Mouse (Mus musculus): ENCODE measurements around the gene Slc35e2. TPM values are rescaled to one million over a fixed set of nuclear protein-coding genes. Genes with fewer than 3 reads are reported as not detected.

Gene Slc35e2
- polyA plus RNA-seq, 1 experiment from 2014 or later, result 3.1 TPM

DNA sequence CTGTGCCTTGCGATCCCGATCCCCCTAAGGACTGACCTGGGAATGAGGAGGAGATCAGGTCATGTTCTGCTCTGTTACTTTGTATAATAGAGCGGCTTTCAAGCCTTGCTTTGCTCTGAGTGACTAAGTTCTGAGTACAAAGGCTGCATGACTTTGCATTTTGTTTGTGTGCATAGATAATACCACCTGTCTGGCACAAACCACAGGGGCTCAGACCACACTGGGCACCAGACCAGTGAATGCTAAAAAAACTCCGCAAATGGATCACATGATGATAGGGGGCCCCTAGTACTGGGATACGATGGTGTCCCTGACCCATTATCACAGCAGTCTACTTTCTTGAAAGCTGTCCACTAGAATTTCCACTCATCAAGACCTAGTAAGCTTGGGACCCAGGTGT, 4.6 kb upstream of the Slc35e2 start:
- H3K27me3 ChIP-seq (replicated peaks; ENCODE audit: insufficient read depth, low read length), result no peaks in the 10 kb centered on the region
- ATAC-seq (no peak), DNase-seq (ENCODE audit: low spot score) (no peak)
- no peak overlapping the region for H3K27ac ChIP-seq (ENCODE audit: low read length)
- H3K9ac ChIP-seq (replicated peaks; ENCODE audit: low read depth), result no peak overlapping the region
- 74% methylated on average over 5 of the region's 5 CpGs for WGBS
- no peaks in the 10 kb centered on the region for H3K4me1 ChIP-seq (ENCODE audit: insufficient read depth, low read depth, low read length)
- no peaks in the 10 kb centered on the region for H3K36me3 ChIP-seq (ENCODE audit: insufficient read depth, low read length)
- H3K4me3 ChIP-seq (ENCODE audit: low read depth, low read length), result no peak overlapping the region
- H3K4me2 ChIP-seq (replicated peaks; ENCODE audit: low read depth, low read length), result no peak overlapping the region
- H3K9me3 ChIP-seq (ENCODE audit: low read length), result no peaks in the 10 kb centered on the region
- no peak for TF ChIP-seq EP300 (IDR thresholded peaks at IDR 0.05)
- TF ChIP-seq CTCF (IDR thresholded peaks at IDR 0.05), result no peak

DNA sequence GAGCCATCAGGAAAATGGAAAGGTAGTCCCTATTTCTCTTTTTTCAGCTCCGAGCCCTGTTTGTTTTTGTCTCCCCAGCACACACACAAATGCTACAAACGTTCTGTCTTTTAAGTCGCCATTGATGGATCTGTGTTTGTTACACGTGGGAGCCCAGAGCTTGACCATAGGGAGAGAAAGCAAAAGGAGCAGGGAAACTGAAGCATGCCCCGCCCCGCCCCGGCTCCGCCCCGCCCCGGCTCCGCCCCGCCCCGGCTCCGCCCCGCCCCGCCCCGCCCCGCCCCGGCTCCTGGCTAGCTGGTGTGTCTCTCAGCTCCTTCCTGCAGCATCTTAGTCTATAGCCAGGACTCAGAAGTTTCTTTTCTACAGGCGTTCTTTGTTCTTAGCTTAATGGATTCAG, 2.7 kb upstream of the Slc35e2 start:
- 16% methylated on average over 20 of the region's 20 CpGs for WGBS
- H3K27ac ChIP-seq (ENCODE audit: low read length), result no peak overlapping the region
- no peaks in the 10 kb centered on the region for H3K36me3 ChIP-seq (ENCODE audit: insufficient read depth, low read length)
- no peak overlapping the region for H3K4me3 ChIP-seq (ENCODE audit: low read depth, low read length)
- DNase-seq (ENCODE audit: low spot score) (no peak), ATAC-seq (no peak)
- TF ChIP-seq EP300 (IDR thresholded peaks at IDR 0.05) (no peak), CTCF (IDR thresholded peaks at IDR 0.05) (no peak)
- no peaks in the 10 kb centered on the region for H3K9me3 ChIP-seq (ENCODE audit: low read length)
- no peak overlapping the region for H3K9ac ChIP-seq (replicated peaks; ENCODE audit: low read depth)
- H3K4me1 ChIP-seq (ENCODE audit: insufficient read depth, low read depth, low read length), result no peaks in the 10 kb centered on the region
- no peaks in the 10 kb centered on the region for H3K27me3 ChIP-seq (replicated peaks; ENCODE audit: insufficient read depth, low read length)
- no peak overlapping the region for H3K4me2 ChIP-seq (replicated peaks; ENCODE audit: low read depth, low read length)

DNA sequence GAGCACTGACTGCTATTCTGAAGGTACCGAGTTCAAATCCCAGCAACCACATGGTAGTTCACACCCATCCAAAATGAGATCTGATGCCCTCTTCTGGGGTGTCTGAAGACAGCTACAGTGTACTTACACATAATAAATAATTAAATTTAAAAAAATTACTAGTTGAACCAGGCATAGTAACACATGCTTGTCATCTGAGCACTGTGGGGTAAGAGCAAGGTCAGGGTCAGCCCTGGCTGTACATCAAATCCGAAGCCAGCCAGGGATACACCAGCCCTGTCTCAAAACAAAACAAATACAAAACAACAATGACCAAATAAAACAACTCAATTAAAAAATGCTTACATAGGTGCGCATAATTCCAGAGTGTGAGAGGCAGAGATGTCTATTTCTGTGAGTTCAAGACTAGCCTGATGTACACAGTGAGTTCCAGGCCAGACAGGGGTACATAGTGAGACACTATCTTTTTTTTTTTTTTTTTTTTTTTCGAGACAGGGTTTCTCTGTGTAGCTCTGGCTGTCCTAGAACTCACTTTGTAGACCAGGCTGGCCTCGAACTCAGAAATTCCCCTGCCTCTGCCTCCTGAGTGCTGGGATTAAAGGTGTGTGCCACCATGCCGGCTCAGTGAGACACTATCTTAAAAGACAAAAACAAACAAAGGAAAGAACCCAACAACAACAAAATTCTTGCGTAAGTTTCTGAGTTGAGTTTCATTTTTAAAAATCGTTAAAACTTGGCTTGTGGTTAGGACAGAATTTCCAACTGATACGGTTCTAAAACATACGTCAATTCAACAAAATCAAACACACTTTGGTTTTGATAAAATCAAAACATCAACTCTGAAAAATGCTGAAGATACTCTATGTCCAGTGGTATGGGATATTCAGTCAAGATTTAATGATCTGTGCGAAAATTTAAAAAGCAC, 1.1 kb upstream of the Slc35e2 start:
- H3K9ac ChIP-seq (replicated peaks; ENCODE audit: low read depth), result 0 out of 2 replicates have a peak overlapping the region, but pooled peaks have one; percentile 8
- H3K4me3 ChIP-seq (ENCODE audit: low read depth, low read length), result peak overlapping the region; percentile 90; the same call in 1 of the 2 replicates
- WGBS, result 76% methylated on average over 10 of the region's 11 CpGs
- no peak for DNase-seq (ENCODE audit: low spot score)
- H3K9me3 ChIP-seq (ENCODE audit: low read length), result no peaks in the 10 kb centered on the region
- peak overlapping the region; percentile 57 for H3K27ac ChIP-seq (ENCODE audit: low read length)
- H3K36me3 ChIP-seq (ENCODE audit: insufficient read depth, low read length), result no peaks in the 10 kb centered on the region
- H3K4me1 ChIP-seq (ENCODE audit: insufficient read depth, low read depth, low read length), result no peaks in the 10 kb centered on the region
- no peak for ATAC-seq
- H3K27me3 ChIP-seq (replicated peaks; ENCODE audit: insufficient read depth, low read length), result no peaks in the 10 kb centered on the region
- TF ChIP-seq EP300 (IDR thresholded peaks at IDR 0.05) (no peak), CTCF (IDR thresholded peaks at IDR 0.05) (no peak)
- H3K4me2 ChIP-seq (replicated peaks; ENCODE audit: low read depth, low read length), result peak overlapping the region; percentile 97

- Histone ChIP-seq H3K9me3 (ENCODE audit: low read length) (no peaks in the 10 kb centered on the region), H3K4me2 (replicated peaks; ENCODE audit: low read depth, low read length) (peak overlapping the region; percentile 97), H3K27me3 (replicated peaks; ENCODE audit: insufficient read depth, low read length) (no peaks in the 10 kb centered on the region), H3K4me3 (ENCODE audit: low read depth, low read length) (peak overlapping the region; percentile 90), H3K4me1 (ENCODE audit: insufficient read depth, low read depth, low read length) (no peaks in the 10 kb centered on the region), H3K27ac (ENCODE audit: low read length) (peak overlapping the region; percentile 96), H3K36me3 (ENCODE audit: insufficient read depth, low read length) (no peaks in the 10 kb centered on the region), H3K9ac (replicated peaks; ENCODE audit: low read depth) (peak overlapping the region; percentile 85)
- 3% methylated on average over 30 of the region's 31 CpGs for WGBS
- ATAC-seq, result no peak
- no peak for TF ChIP-seq EP300 (IDR thresholded peaks at IDR 0.05)
- no peak for TF ChIP-seq CTCF (IDR thresholded peaks at IDR 0.05)
- no peak for DNase-seq (ENCODE audit: low spot score)
Measured at GRCm38 (mm10) chr4:155601997-155602456, 811 bp downstream of the Slc35e2 start.

GRCm38 (mm10) chr4:155602753-155603152, 1.5 kb downstream of the Slc35e2 start:
- Histone ChIP-seq H3K4me1 (ENCODE audit: insufficient read depth, low read depth, low read length) (no peaks in the 10 kb centered on the region), H3K27ac (ENCODE audit: low read length) (no peak overlapping the region), H3K27me3 (replicated peaks; ENCODE audit: insufficient read depth, low read length) (no peaks in the 10 kb centered on the region), H3K9me3 (ENCODE audit: low read length) (no peaks in the 10 kb centered on the region), H3K36me3 (ENCODE audit: insufficient read depth, low read length) (no peaks in the 10 kb centered on the region), H3K4me2 (replicated peaks; ENCODE audit: low read depth, low read length) (no peak overlapping the region), H3K9ac (replicated peaks; ENCODE audit: low read depth) (no peak overlapping the region), H3K4me3 (ENCODE audit: low read depth, low read length) (no peak overlapping the region)
- TF ChIP-seq CTCF (IDR thresholded peaks at IDR 0.05) (no peak), EP300 (IDR thresholded peaks at IDR 0.05) (no peak)
- ATAC-seq (no peak), DNase-seq (ENCODE audit: low spot score) (no peak)
- WGBS, result 95% methylated on average over 1 of the region's 1 CpGs

- no peak for TF ChIP-seq EP300 (IDR thresholded peaks at IDR 0.05)
- TF ChIP-seq CTCF (IDR thresholded peaks at IDR 0.05), result no peak
- DNase-seq (ENCODE audit: low spot score) (no peak), ATAC-seq (no peak)
- Histone ChIP-seq H3K9ac (replicated peaks; ENCODE audit: low read depth) (no peak overlapping the region), H3K27me3 (replicated peaks; ENCODE audit: insufficient read depth, low read length) (no peaks in the 10 kb centered on the region), H3K9me3 (ENCODE audit: low read length) (no peaks in the 10 kb centered on the region), H3K36me3 (ENCODE audit: insufficient read depth, low read length) (no peaks in the 10 kb centered on the region), H3K4me1 (ENCODE audit: insufficient read depth, low read depth, low read length) (no peaks in the 10 kb centered on the region), H3K27ac (ENCODE audit: low read length) (no peak overlapping the region), H3K4me2 (replicated peaks; ENCODE audit: low read depth, low read length) (no peak overlapping the region), H3K4me3 (ENCODE audit: low read depth, low read length) (no peak overlapping the region)
- 93% methylated on average over 6 of the region's 6 CpGs for WGBS
Measured at GRCm38 (mm10) chr4:155603801-155604200, 2.6 kb downstream of the Slc35e2 start.
